Mouse (Mus musculus) frontal cortex, adult 2 months (tissue): ENCODE results near the gene Mpv17l. TPM values are rescaled to one million over a fixed set of nuclear protein-coding genes. Genes with fewer than 3 reads are reported as not detected.
"Not testable (repeated sequence)": the region's sequence is repeated elsewhere in the genome, so short reads cannot be mapped to it uniquely, and the experiment has no call there.

Experiments used
- DNase-seq, 2 experiments: peaks; one replicate each; pipeline ENCODE4 v3.0.0; 2022; ENCODE audit warnings: low spot score in 1 of 2; ENCODE audit errors: extremely low spot score in 1 of 2
- polyA plus RNA-seq: library from polyadenylated mRNA; depleted of rRNA; stranded (reverse); fragments of >200 nt; gene quantifications from 2 replicates; pipeline ENCODE4 v1.2.3, GENCODE M21; 2012

The Mpv17l gene
- polyA plus RNA-seq, 1 experiment, result 45.7 TPM

GRCm38 (mm10) chr16:13927456-13928075 lies 24.6 kb downstream of the Mpv17l start:
- no peak for DNase-seq

GRCm38 (mm10) chr16:13940139-13940846 lies 37.3 kb downstream of the Mpv17l start:
- DNase-seq, result peak; percentile 81 to 88

GRCm38 (mm10) chr16:13940847-13941395 lies 38.0 kb downstream of the Mpv17l start:
- DNase-seq, result no peak

- DNase-seq, result no peak
Measured at GRCm38 (mm10) chr16:13944178-13944577, 41.2 kb downstream of the Mpv17l start.

- no peak for DNase-seq
Measured at GRCm38 (mm10) chr16:13944752-13945151, 41.8 kb downstream of the Mpv17l start.

- no peak for DNase-seq
Measured at GRCm38 (mm10) chr16:13945153-13945552, 42.2 kb downstream of the Mpv17l start.

- DNase-seq, result no peak
Measured at GRCm38 (mm10) chr16:13946306-13946705, 43.3 kb downstream of the Mpv17l start.

GRCm38 (mm10) chr16:13951245-13951644 lies 48.3 kb downstream of the Mpv17l start:
- no peak for DNase-seq

GRCm38 (mm10) chr16:13962053-13962452 lies 59.1 kb downstream of the Mpv17l start:
- DNase-seq, result no peak

GRCm38 (mm10) chr16:13969096-13969495 lies 66.1 kb downstream of the Mpv17l start:
- DNase-seq, result no peak

- DNase-seq, result no peak
Measured at GRCm38 (mm10) chr16:13972051-13972450, 69.1 kb downstream of the Mpv17l start.

- not testable (repeated sequence) for DNase-seq
Measured at GRCm38 (mm10) chr16:13976358-13976896, 73.5 kb downstream of the Mpv17l start.

- DNase-seq, result not testable (repeated sequence)
Measured at GRCm38 (mm10) chr16:13977026-13977425, 74.1 kb downstream of the Mpv17l start.

GRCm38 (mm10) chr16:13981726-13982125 lies 78.8 kb downstream of the Mpv17l start:
- not testable (repeated sequence) for DNase-seq

- DNase-seq, result no peak
Measured at GRCm38 (mm10) chr16:13983161-13983560, 80.2 kb downstream of the Mpv17l start.

- DNase-seq, result no peak
Measured at GRCm38 (mm10) chr16:13986197-13986573, 83.2 kb downstream of the Mpv17l start.

- peak; percentile 17 to 80 for DNase-seq
Measured at GRCm38 (mm10) chr16:13986574-13987478, 83.9 kb downstream of the Mpv17l start, which contains the start of the genes 2900011O08Rik and Ifitm7. TSS of gene 2900011O08Rik (plus strand) at chr16:13986604. TSS of gene Ifitm7 (minus strand) at chr16:13986888.

GRCm38 (mm10) chr16:13992518-13993248 lies 89.7 kb downstream of the Mpv17l start:
- DNase-seq, result no peak

GRCm38 (mm10) chr16:13994076-13994475 lies 91.1 kb downstream of the Mpv17l start:
- no peak for DNase-seq

GRCm38 (mm10) chr16:13994502-13994901 lies 91.5 kb downstream of the Mpv17l start:
- DNase-seq, result no peak
